Mouse (Mus musculus) adipocyte (in vitro differentiated cells): ENCODE measurements around the gene Hmcn1.

Experiments
- DNase-seq: peaks from one replicate; pipeline ENCODE4 v3.0.0-alpha.2; 2016; ENCODE audit warnings: low spot score

Gene Hmcn1

DNA sequence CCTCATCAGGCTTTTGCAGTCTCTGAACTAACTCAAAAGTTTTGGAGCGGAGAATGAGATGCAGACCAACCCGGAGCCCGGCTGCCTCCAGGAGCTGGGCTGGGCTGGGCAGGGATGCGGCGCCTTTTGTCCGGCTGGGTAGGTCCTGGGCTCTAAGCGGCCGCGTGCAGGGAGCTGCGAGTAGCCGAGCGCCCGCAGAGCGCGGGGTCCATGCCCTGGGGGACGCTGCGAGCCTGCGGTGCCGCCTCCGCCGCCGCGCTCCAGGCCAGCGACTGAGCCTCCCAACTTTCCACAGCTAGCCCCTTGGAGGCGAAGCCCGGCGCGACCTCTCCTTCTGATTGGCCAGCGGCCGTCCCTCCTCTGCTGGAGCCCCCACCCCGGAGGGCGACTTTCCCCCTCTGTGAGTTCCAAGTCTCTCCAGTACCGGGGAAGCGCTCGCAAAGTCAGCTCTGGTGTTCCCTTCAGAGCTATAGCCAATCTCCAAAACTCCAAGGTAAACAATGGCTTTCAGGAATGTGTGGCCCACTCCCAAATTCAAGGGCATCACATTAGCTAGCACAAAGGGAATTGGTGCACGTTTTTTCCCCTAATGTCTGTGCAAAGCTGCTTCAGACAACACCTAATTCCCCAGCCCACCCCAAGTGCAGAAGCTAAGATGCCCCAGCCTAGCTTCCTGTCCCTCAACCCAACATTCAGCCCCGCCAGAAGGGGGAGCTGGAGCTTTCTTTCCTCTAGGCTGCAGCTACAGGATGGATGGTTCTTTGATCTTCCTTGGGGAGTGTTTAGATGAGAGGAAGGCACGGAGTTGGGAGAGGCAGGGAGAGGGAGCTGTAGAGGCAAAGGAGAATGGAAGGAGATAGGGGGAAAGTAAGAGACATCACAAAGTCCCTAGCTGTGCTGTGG lies at the start of gene Hmcn1:
Gene Hmcn1 (minus strand): TSS at position 274 of the 903 bp plus-strand sequence.
- no peak for DNase-seq

DNA sequence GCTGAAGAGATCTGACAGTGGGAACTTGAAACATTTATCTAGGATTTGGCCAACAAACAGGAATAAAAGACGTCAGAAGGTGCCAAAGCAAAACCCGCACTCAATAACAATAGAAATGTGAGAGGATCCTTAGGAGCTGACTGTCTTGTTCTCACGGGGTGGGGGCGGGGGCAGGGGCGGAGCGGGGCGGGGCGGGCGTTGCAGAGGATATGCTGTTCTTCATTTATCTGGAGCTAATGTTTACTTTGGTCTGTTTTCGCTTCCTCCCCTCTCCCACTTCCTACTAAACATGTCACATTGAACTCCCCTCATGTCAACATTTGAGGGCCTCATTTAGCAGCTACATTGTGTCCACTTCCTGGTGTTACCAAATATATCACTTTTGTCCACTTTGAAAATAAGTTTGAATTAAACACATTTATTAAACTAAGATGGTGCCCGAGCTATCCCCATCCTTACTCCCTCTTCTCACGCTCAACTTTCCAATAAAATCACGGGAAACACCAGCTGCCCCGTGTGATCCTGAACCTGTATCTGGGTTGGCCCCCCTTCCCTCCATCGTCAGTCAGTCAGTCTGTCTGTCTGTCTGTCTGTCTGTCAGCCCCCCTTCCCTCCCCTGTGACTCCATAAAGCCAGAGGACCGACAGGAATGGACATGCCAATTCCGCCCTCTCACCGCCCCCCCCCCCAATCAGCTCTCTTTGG lies 47.9 kb upstream of the Hmcn1 start:
- DNase-seq: no peak

DNA sequence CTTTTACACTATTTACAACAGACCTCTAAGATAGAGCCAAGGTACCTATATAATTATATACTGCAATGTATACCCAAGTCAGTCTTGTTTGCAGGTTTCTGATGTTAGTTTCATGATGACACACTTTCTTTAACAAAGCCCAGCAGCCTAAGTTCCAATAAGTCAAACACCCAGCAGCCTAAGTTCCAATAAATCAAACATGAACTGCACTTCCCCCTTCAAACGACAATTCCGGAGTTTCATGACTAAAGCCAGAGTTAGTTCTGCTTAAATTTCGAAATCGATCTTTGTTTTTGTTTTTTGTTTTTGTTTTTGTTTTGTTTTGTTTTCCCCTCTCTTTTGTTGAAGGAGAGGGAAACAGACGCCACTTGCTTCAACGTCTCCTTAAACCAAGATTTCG lies 47.1 kb upstream of the Hmcn1 start:
- no peak for DNase-seq

DNA sequence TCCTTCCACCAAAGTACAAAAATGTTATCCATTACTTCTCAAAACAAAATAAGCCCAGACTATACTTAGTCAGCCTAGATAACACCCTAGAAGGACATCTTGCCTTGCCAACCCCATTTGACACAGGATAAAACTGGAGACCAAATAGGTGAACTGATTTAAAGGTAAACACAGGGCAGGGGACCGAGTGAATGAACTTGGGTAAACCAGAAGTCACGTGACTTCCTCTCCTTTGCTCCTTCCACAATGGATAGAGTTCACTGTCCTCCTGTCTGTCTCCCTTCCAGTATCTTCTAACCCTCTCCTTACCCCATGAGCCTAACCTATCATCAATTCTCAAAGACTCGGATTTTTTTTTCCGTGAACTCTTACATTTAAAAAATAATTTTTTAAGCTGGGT lies 46.0 kb upstream of the Hmcn1 start:
- no peak for DNase-seq

DNA sequence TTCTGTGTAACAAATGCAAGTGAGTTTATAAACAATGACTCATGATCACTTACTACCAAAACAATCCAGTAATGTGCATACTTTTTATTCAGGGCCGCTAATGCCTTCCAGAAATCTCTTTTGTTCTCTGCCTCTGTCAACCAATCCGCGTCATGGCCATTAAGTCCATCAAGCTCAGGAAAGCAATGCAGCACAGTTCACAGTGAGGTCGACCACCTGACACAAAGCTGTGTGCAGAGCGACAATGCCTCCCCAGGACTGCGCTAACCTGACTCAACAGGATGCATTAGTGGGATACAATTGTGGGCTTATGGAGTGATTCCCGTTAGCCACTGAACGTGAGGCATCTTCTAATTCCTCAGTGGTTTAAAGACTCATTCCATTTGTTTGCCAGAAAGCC lies 45.3 kb upstream of the Hmcn1 start:
- DNase-seq: no peak

DNA sequence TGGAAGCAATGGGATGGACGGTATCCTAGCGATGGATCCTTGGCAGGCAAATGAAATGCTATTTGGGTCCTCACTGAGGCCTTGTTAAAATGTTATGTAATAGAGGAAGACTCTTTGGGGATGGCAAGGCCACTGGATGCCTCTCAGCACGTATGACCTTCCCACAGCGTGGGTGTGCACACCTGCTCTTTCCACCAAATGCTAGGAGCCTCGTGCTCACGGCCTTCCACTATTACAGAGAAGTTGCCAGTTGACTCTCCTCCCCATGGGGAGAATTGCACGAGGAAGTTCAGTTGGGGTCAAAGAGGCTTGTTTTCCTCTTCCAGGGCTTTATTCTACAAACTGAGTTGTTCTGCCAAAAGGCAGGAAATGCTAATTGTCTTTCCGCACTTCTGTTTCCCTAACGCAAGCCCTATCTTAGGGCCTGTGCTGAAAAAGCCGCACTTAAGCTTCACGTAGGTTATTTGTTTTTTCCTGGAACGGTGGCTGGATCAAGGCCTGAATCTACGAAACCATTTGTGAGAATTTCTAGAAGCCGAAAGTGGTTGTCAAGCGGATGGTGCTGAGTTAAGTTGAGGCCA lies 43.3 kb upstream of the Hmcn1 start:
- no peak for DNase-seq

DNA sequence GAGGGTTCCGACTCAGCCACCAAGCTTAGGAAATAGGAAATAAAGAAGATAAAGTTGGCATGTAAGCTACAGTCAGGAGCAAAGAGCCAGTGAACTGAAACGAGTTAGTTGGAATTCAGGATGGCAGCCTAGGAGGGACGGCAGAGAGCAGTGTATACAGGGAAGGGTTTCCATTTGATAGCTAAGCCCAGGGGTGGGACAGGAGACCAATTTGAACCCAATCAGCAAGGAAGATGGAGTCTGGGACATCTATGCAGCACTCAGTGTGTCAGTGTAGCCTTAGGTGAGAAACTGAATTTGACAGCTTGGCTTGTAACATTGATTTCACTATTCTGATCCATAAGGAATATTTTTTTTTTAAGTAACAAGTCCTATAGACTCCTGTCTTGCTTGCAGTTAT lies 42.5 kb upstream of the Hmcn1 start:
- no peak for DNase-seq

DNA sequence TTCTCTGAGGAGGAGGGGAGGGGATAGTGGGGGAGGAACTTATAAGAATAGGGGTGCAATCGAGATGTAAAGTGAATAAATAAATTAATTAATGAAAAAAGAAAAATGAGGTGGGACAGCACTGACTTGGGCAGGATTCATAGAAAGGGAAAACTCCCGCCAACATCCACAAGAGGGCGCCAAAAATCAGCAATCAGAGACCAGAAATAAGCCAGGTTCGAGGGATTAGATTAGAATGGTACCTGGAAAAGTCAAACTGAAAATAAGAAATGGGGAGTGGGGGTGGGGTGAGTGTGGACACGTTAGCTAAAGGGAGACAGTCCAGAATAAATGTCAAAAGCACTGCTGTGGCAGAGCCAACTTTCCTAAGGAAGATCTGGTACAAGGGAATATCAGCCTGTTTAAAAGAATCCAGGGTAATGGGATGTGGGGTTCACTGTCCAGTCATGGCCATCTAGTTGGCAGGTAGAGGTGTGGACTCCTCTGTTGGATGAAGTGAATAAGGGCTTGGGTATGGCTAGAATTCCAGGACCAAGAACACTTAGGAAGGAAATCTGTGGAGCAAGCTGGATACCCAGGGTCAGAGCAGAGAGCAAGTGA lies 41.9 kb upstream of the Hmcn1 start:
- peak; percentile 75 for DNase-seq

DNA sequence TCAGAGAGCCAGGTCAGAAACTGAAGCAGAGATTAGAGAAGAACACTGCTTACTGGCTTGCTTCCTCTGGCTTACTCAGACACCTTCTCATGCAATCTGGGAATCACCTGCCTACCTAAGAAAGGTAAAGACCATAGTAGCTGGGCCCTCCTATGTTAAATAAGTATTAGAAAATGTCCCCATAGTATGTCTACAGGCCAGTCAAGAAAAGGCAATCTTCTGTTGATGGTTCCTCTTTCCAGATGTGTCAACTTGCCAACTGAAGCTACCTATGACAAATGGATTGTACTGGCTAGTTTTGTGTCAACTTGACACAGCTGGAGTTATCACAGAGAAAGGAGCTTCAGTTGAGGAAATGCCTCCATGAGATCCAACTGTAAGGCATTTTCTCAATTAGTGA lies 40.1 kb upstream of the Hmcn1 start:
- DNase-seq: no peak

DNA sequence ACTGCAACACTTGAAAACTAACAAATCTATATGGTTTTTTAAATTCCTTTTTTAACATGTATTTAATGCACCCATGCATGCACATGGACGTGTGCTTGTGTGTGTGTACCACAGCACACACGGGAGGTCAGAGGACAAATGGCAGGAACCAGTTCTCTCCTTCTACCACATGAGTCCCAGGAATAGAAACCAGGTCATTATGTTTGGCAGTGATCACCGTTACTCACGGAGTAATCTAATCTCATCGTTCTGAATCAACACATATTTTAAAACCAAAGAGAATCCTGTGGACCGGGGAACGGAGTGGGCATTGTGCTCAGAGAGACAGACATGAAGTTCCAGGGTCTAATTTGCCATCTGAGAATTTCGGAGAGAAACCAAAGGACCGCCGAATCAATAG lies 38.3 kb upstream of the Hmcn1 start:
- no peak for DNase-seq

DNA sequence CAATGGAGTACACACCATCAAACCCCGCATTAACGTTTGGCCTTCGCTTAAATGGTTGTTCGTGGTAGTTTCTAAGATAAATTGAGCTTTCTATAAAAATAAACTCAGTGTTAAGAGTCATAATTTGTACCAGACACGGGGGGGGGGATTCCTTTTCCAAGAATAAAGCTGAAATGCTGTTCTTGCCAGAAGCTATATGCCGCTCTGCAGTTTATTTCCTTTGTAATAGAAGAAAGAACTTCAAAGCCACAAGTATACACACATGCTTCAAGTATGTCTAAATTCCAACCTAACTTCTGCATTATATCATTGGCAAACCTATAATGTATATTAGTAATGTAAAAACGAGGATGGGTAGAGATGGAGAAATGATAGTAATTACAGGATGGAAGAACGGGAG lies 37.9 kb upstream of the Hmcn1 start:
- DNase-seq: no peak

DNA sequence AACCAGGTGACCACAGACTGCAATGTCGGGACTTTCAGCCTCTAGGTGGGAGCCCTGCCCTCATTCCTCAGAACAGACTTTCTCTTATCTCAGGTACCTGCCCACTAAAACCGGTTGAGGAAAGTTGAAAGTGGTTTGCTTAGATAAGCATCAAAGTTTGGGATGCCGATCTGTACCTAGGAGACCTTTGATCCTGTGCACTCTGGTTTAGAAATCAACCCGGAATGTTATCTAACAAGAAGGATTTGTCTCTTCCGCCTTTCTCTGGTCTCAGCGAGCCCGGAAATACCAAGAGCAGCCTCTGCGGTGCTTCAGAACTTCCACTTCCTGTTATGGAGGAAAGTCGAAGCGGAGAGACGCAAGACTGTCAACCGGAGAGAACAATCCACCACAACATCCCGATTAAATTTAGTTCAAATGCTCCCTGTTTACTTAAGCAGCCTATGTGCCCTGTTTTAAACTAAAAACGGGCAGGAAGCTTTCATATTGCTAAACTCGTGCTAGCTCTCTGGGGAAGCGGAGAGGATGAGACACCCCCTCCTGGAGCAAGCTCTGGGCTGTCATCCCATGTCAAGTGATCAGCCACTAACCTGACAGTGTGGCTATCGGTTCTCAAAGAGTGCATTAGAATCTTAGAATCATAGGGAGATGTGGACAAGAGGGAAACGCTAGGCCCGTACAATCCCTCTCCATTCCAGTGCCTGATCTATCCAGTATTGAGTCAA lies 32.0 kb upstream of the Hmcn1 start:
- no peak for DNase-seq

DNA sequence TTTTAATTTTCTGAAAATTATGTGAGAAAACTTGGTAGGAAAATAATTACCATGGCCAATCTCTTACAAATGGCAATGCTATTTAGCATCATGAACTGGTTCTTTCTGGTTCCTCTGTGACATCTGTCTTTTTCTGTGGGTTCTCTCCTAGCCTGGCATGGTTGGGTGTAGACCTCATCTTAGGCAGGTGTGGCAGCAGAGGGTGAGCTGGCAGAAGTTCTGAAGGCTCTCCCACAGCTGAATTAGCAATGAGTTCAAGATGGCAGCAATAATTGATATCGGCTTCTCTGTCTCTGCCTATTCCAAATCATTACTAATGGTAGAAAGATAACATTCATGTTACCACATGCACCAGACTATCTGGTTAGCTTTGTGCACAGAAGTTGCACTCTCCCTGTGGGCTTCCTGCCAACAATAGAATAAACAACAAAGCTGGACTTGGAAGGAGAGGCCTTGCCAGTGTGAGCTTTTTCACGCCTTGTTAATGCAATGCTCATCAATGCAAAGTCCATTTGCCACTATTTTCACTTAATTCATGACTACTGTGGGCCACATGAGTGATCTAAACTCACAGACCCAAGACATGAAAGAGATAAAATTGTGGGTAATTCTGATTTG lies 26.1 kb upstream of the Hmcn1 start:
- peak; percentile 12 for DNase-seq

DNA sequence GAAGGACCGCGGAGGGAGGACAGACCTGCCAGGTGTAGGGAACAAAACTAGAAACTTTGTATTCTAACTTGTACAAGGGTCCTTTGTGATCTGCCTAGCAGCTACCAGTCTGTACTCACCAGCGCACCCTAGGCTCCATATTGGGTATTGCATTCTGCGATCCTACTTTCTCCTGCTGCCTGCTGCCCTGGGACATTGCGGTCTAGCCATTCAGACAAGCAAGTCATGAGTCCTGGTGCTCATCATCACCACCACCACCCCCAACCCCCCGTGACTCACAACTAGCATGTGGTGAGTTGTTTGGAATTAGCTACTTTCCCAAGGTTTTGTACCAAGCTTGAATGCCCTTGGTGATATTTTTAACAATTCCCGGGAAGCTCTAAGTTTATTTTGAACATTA lies 17.8 kb upstream of the Hmcn1 start:
- no peak for DNase-seq

DNA sequence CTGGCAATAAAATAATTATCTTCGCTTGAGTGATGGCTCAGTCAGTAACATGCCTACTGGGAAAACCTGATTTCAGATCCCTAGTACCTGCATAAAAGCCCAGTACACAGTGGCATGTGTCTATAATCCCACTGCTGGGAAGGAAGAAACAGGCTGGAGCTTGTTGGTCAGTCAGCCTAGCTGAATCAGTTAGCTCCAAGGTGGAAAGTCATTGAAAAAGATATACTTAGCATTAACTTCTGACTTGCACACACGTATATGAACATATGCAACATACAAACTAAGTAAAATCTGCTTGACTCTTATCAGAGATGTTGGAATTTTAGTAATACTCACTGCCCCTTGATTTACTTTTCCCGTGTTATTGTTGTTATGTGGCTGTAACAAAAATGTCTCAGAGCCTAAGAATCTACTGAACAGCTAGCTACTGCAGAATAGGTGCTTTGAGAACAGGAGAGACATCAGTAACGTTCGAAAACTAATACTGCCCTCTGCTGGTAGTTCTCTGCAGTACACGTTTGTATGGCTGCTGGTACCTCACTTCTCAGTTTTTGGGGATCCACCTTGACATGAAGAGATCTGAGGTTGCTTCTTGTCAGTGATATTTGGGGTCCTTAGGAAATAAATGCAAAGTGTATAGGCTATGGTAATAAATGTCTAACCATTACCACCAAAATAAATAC lies 16.0 kb upstream of the Hmcn1 start:
- DNase-seq: peak; percentile 55

DNA sequence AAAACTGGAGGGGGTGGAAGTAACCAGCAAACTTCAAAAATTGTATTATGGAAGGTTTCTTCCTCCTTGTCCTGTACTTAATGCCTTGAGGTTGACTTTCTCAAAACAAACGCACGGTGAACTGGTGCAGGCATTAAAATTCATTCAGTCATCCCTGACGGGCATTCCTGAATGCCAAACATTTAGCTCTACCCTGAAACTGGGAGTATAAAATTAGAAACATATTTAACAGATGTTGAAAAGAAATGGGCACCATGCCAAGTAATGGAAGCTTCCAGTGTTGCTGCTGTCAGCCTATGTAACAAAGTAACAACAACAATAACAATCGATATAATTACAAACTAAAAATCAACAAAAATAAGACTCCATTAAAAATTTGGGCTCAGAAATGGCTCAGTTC lies 14.5 kb upstream of the Hmcn1 start:
- no peak for DNase-seq

DNA sequence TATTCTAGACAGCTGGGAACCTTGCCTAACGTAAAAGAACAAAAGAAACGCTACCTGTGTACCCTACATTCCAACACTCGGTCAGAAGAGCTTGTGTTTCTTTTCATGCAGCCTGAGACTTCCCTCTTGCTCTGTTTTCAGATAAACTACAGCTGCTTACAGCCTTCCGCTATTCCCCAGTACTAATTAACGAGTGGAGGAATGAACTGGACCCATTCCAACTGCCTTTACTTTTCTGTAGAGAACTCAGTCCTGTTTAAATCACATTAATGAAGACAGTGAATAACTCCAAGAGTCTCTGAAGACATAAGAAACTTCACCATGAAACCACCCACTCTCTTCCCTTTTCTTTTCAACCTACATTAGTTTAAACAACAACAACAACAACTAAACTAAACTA lies 10.8 kb upstream of the Hmcn1 start:
- DNase-seq: no peak

DNA sequence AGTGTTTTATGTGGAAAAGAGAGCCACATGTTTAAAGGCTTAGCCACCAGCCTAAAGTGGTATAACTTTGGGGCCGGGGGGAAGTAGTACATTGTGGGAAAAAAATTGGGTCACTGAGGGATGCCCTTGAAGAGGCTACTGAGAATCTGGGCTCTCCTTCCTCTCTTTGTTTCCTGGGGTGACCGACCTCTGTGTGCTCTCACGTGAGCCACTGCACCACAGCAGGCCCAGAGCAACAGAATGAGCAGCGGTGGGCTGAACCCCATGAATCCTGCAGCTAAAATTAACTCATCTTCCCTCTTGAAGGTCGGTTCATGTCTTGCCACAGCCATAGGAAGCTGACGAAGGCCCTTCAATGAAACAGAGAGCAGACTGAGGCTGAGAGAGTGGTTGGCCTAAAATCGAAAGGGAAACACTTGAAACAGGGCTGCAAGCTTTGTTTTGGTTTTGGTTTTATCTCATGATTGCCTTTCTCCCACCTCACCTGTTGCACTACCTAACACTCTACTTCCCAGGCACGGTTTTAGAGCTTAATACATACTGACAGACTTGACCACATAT lies 8.7 kb upstream of the Hmcn1 start:
- DNase-seq: no peak

DNA sequence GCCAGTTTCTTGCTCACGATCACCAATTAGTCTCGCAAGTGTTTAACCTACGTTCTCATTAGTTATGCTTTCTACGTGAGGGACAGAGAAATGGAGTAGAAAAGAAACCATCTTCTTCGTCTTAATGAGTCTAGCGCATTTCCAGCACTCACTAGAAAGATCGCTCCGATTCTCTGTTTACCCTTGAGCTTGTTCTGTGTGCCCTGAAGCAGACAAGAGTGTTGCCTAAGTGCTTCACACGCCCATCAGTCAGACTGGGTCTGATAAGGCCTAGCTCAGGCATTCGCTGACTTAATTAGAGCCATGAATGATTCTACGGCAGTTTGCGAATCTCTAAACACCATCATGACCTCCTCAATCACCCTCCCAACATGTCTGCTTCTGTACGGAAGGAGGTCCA lies 7.5 kb upstream of the Hmcn1 start:
- no peak for DNase-seq

DNA sequence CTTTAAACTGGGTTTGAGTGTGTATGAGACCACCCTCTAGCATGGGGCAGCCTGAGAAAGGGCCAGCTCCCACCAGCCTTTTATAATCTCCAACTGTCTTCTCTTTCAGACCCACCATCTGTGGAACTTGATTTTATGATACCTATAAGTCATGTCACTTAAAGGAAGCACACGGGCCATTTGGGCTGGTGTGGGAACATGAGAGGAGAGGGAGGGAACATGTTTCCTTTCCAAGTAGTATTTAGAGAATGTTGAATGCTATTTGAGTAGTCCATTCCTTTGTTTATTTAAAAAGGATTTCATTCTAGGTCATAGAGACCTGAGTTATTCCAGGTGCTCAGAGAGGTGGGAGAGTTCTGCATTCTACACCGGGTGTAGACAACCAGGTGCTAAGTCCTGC lies 1.4 kb upstream of the Hmcn1 start:
- DNase-seq: no peak

DNA sequence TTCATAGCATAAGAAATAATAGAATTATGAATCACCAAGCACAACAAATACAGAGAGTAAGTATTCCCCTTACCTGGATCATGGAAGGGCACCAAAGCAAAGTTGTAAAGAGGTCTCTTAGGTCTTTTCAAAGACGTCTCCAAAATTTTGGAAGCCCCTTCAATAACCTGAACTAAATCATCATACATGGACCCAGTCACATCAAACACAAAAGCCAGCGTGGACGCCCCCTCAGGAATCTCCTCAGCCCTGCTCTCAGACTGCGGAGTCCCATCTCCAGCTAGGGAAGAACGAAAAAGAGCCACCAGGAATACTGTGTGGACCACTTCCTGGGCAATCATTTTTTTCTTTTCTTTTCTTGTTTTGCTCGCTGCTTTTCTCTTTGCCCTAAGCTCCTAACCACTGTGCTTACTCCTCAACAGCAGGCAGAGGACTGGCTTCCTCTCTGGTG lies 499 bp downstream of the Hmcn1 start:
- no peak for DNase-seq
